Mouse (Mus musculus) intestine, postnatal 0 days (tissue): ENCODE data around the gene Garem2. TPM values are rescaled to one million over a fixed set of nuclear protein-coding genes. Genes with fewer than 3 reads are reported as not detected.

ENCODE experiments used
- ATAC-seq: fragments of 200-750 bp; cut with Nextera tagmentation; 2 replicates; pipeline ENCODE4 v1.8.0; 2017; ENCODE audit warnings: mild to moderate bottlenecking, moderate TSS enrichment, moderate library complexity
- H3K27ac ChIP-seq: fragments of 300-500 bp; sonication (generic); 2 replicates; pipeline ENCODE4 v1.5.1; 2014; ENCODE audit warnings: mild to moderate bottlenecking, low read depth, low read length, moderate library complexity
- H3K27me3 ChIP-seq: fragments of 300-500 bp; sonication (generic); replicated peaks from 2 replicates; pipeline ENCODE4 v1.6.1; 2014; ENCODE audit warnings: low read length, mixed read lengths; ENCODE audit not compliant: control insufficient read depth, insufficient read depth
- H3K36me3 ChIP-seq: fragments of 300-500 bp; sonication (generic); 2 replicates; pipeline ENCODE4 v1.6.1; 2014; ENCODE audit warnings: mild to moderate bottlenecking, moderate library complexity; ENCODE audit not compliant: control insufficient read depth, insufficient read depth
- H3K4me1 ChIP-seq: fragments of 300-500 bp; sonication (generic); replicated peaks from 2 replicates; pipeline ENCODE4 v1.6.1; 2014; ENCODE audit warnings: antibody characterized with exemption, low read length, mixed read lengths; ENCODE audit not compliant: control insufficient read depth, insufficient read depth
- H3K4me2 ChIP-seq: fragments of 300-500 bp; sonication (generic); replicated peaks from 2 replicates; pipeline ENCODE4 v1.6.1; 2014; ENCODE audit warnings: low read depth, mild to moderate bottlenecking, moderate library complexity
- H3K4me3 ChIP-seq: fragments of 300-500 bp; sonication (generic); 2 replicates; pipeline ENCODE4 v1.5.1; 2014; ENCODE audit warnings: low read depth, low read length
- H3K9ac ChIP-seq: fragments of 300-500 bp; sonication (generic); 2 replicates; pipeline ENCODE4 v1.6.1; 2014; ENCODE audit warnings: mild to moderate bottlenecking, low read depth, low read length
- H3K9me3 ChIP-seq: fragments of 300-500 bp; sonication (generic); 2 replicates; pipeline ENCODE4 v1.6.1; 2016; ENCODE audit warnings: mixed run types; ENCODE audit not compliant: control insufficient read depth
- CTCF ChIP-seq: sonication (generic); IDR thresholded peaks from 2 replicates; pipeline ENCODE4 v1.5.1; 2016; ENCODE audit warnings: low read depth, mild to moderate bottlenecking, control low read depth, antibody characterized with exemption, moderate library complexity
- WGBS: fragments of 180-500 bp; shearing (Covaris S2); extraction: QIAGEN DNeasy Blood & Tissue Kit; methylation state at CpG from one replicate; pipeline ENCODE4 v1.1.7; 2014; 5-methylcytosine and 5-hydroxymethylcytosine counted together
- polyA plus RNA-seq: library from polyadenylated mRNA; unstranded; fragments of >200 nt; fragmentation: Nextera tagmentation; extraction: Ambion mirVana; gene quantifications from 2 replicates; pipeline ENCODE4 v1.2.1, GENCODE M21; 2015

Garem2 gene
- polyA plus RNA-seq, 1 experiment from 2014 or later, result 0.20 TPM

DNA sequence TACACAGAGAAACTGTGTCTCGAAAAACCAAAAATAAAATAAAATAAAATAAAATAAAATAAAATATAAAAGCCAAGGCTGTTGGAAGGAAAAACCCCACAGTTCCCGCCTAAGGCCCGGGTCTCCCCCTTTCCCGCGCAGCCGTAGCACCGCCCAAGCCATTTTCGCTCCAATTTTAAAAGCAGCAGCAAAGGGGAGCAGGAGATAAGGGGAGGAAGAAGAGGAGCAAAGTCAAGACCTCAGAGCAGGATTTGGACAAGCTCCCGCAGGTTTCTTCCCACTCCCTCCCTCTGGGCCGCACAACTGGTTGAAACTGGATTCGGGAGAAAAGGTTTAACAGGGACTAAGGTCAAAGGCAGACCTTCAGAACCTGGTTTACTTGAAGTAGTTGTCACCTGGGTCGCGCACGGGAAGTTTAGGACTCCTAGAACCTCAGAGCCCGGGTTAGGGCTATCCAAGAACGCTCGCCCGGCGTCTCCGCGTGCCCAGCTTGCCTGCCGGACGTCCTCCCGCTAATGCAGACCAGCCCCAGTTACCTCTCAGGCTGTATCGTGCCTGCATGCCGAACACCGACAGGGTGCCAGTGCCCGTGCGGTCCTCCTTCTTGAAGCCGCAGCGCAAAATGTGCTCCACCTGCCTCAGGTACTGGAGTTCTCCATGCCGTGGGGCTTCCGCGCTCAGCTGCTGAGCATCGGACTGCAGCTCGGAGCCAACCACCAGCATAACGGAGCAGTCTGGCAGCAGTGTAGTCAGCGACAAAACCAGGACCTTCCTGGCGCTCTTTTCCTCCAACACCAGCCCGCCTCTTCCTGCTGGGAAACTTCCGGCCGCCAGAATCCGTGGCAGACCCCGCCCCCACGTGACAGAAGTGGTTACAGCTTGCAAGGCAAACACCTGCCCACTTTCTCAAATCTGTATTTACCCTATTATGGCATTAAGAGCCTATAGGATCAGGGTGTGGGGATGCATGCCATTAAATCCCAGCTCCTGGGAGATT, 31.8 kb upstream of the Garem2 start, which contains the start of gene Tyms:
TSS of gene Tyms (minus strand) at position 793 of the 997 bp plus-strand sequence.
- TF ChIP-seq CTCF, result peak; percentile 45
- H3K27me3 ChIP-seq, result no peaks in the 10 kb centered on the region
- H3K4me3 ChIP-seq, result peak within 1 kb of the TSS; percentile 69
- H3K4me1 ChIP-seq, result no peaks in the 10 kb centered on the region
- no peaks in the 10 kb centered on the region for H3K9me3 ChIP-seq
- 1% methylated on average over 45 of the region's 45 CpGs for WGBS
- H3K9ac ChIP-seq, result peak within 1 kb of the TSS; percentile 70
- H3K27ac ChIP-seq, result peak within 1 kb of the TSS; percentile 65; the same call in 1 of the 2 replicates
- peaks cover 22% of the 10 kb centered on the region for H3K36me3 ChIP-seq
- peak; percentile 85 for ATAC-seq
- peak within 1 kb of the TSS; percentile 77 for H3K4me2 ChIP-seq

DNA sequence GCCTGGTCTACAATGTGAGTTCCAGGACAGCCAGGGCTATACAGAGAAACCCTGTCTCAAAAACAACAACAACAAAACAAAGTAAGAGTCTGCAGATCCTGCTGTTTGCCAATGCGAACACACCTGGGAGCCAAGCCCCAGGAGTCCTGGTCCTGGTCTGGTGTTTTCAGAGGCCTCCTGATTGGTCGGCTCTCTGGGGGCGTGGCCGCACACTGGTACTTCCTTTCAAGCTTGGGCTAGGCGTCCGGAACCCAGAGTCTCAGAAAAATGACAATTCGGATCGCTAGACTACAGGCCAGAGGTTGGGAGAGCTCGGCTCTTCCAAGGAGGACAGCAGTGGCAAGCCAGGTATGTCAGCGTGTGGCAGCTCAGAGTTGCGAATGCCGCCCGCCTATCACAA, 12.3 kb upstream of the Garem2 start:
- TF ChIP-seq CTCF, result no peak
- H3K4me1 ChIP-seq, result no peaks in the 10 kb centered on the region
- H3K36me3 ChIP-seq, result no peaks in the 10 kb centered on the region
- 52% methylated on average over 13 of the region's 13 CpGs for WGBS
- no peak overlapping the region for H3K4me2 ChIP-seq
- H3K27me3 ChIP-seq, result no peaks in the 10 kb centered on the region
- H3K9me3 ChIP-seq, result no peaks in the 10 kb centered on the region
- H3K4me3 ChIP-seq, result no peak overlapping the region
- H3K27ac ChIP-seq, result no peak overlapping the region
- H3K9ac ChIP-seq, result no peak overlapping the region
- ATAC-seq, result no peak

DNA sequence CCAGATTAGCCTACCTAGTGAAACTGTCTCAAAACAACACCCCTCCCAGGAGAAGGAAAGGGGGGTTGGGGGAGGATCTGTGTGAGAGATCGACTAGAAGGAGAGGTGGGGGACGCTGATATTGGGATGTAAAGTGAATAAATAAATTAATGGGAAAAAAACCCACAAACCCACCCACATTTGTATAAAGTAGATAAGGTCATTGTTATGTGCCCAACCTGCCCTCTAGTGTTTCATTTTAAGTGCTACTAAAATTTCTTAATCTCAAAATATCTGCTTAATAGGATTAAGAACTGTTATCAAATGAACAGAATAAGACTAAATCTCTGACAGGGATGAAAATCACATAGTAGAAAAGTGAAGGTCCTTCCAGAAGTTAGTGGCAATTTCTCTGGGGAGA, 10.6 kb upstream of the Garem2 start:
- peak; percentile 37 for TF ChIP-seq CTCF
- H3K9ac ChIP-seq, result no peak overlapping the region
- H3K27me3 ChIP-seq, result no peaks in the 10 kb centered on the region
- WGBS, result 39% methylated on average over 2 of the region's 2 CpGs
- H3K4me1 ChIP-seq, result no peaks in the 10 kb centered on the region
- no peaks in the 10 kb centered on the region for H3K9me3 ChIP-seq
- H3K27ac ChIP-seq, result no peak overlapping the region
- no peaks in the 10 kb centered on the region for H3K36me3 ChIP-seq
- ATAC-seq, result no peak
- no peak overlapping the region for H3K4me3 ChIP-seq
- H3K4me2 ChIP-seq, result no peak overlapping the region

DNA sequence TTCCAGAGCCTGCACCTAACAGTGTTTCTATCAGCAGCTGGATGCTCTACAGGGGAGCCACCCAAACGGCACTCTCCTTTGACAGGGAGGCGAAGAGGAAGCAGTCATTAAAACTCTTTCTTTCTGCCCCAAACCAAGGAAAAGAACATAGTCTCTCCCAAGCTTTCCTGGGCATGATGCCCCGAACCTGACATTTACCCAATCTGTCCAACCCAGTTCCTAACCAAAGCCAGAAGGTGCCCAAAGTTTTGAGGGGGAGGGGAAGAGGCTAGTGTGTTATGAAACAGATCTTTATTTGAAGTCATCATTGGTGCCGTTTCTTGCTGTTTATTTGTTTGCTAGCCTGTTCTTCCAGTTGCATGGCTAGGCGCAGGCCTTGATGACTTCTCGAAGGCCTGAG, 9.2 kb upstream of the Garem2 start:
- ATAC-seq, result no peak
- H3K36me3 ChIP-seq, result no peaks in the 10 kb centered on the region
- 64% methylated on average over 6 of the region's 6 CpGs for WGBS

DNA sequence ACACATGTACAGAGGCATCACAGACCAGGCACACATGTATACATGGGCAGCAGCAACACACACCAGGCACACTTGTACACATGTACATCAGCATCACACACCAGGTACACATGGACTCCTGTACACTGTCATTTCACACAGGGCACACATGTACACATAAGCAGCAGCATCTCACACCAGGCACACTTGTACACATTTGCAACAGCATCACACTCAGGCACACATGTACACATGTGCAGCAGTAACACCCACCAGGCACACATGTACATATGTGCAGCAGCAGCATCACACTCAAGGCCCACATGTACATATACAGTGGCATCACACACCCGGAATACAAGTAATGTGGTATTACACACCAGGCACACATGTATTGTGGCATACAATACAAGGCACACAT, 6.7 kb upstream of the Garem2 start:
- Histone ChIP-seq H3K4me1 (no peaks in the 10 kb centered on the region), H3K27ac (no peak overlapping the region), H3K27me3 (no peaks in the 10 kb centered on the region; the same call in 1 of the 2 replicates), H3K9ac (no peak overlapping the region), H3K9me3 (no peaks in the 10 kb centered on the region), H3K36me3 (no peaks in the 10 kb centered on the region), H3K4me2 (no peak overlapping the region), H3K4me3 (no peak overlapping the region)
- no peak for TF ChIP-seq CTCF
- no peak for ATAC-seq
- 89% methylated on average over 1 of the region's 1 CpGs for WGBS

More for the DNA sequence above, 9.2 kb upstream of the Garem2 start:
- H3K4me1 ChIP-seq, result no peaks in the 10 kb centered on the region
- no peaks in the 10 kb centered on the region for H3K9me3 ChIP-seq
- no peak overlapping the region for H3K9ac ChIP-seq
- no peak overlapping the region for H3K27ac ChIP-seq
- TF ChIP-seq CTCF, result no peak
- no peak overlapping the region for H3K4me3 ChIP-seq
- H3K4me2 ChIP-seq, result no peak overlapping the region
- no peaks in the 10 kb centered on the region for H3K27me3 ChIP-seq

DNA sequence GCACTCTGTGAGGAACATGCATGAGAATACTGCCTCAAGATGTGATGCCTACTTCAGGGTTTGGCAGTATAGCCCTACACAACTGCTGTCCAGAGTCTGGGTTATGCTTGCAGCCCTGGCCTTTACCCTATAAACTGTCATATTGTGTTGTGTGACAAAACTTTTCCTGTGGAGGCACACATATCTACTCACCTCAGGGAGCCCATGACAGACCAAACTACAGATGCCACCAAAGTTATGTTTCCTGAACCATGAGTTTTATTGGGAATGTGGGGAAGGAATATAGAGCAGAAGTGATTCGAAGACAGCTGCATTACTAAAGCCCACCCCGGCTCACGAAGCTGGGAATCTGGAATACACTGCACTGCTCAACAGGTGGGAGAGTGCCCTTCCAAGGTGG, 1.6 kb upstream of the Garem2 start:
- Histone ChIP-seq H3K36me3 (no peaks in the 10 kb centered on the region), H3K27me3 (peaks cover 39% of the 10 kb centered on the region), H3K27ac (no peak overlapping the region), H3K4me3 (no peak overlapping the region), H3K4me2 (no peak overlapping the region), H3K9ac (no peak overlapping the region), H3K9me3 (no peaks in the 10 kb centered on the region), H3K4me1 (no peaks in the 10 kb centered on the region; the same call in 1 of the 2 replicates)
- no peak for TF ChIP-seq CTCF
- 78% methylated on average over 3 of the region's 3 CpGs for WGBS
- no peak for ATAC-seq
